Mouse (Mus musculus): Measurements from ENCODE around the gene Svep1. TPM values are rescaled to one million over a fixed set of nuclear protein-coding genes. Genes with fewer than 3 reads are reported as not detected.

Svep1 gene
- polyA plus RNA-seq, 1 experiment from 2014 or later = 4.2 TPM

DNA sequence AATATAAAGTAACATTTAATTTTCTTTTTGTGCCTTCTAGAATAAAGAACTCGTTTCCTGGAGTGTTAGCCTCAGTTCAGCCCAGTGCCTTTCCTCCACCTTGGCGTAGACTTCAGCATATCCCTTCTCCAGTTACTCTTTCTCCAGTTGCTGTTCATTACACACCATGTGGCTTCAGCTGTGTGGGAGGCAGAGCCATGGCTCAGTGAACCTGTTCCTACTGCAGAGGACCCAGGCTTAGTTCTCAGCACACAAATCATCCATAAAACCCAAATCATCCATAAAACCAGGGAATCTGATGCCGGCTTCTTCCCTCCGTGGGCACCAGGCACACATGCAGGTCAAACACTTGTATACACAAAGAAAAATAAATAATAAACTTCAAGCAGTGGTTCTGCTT, 22.8 kb downstream of the Svep1 start:
- no peaks in the 10 kb centered on the region for H3K27me3 ChIP-seq (ENCODE audit: control insufficient read depth, insufficient read depth, low read length)
- peak; percentile 89 for ATAC-seq (ENCODE audit: low FRiP score, low TSS enrichment)
- H3K9ac ChIP-seq (ENCODE audit: low read depth, low read length) = no peak overlapping the region
- WGBS = 50% methylated on average over 4 of the region's 4 CpGs
- 0 out of 2 replicates have a peak, but pooled peaks cover under 1% of the 10 kb centered on the region for H3K4me1 ChIP-seq (ENCODE audit: control insufficient read depth, insufficient read depth, low read length)
- H3K4me2 ChIP-seq (replicated peaks; ENCODE audit: low read depth, low read length) = no peak overlapping the region
- H3K4me3 ChIP-seq (ENCODE audit: low read length) = no peak overlapping the region
- no peak overlapping the region for H3K27ac ChIP-seq (ENCODE audit: low read depth, low read length)
- H3K9me3 ChIP-seq (ENCODE audit: control insufficient read depth, low read length) = no peaks in the 10 kb centered on the region
- no peaks in the 10 kb centered on the region for H3K36me3 ChIP-seq (ENCODE audit: control insufficient read depth, insufficient read depth, low read length)

DNA sequence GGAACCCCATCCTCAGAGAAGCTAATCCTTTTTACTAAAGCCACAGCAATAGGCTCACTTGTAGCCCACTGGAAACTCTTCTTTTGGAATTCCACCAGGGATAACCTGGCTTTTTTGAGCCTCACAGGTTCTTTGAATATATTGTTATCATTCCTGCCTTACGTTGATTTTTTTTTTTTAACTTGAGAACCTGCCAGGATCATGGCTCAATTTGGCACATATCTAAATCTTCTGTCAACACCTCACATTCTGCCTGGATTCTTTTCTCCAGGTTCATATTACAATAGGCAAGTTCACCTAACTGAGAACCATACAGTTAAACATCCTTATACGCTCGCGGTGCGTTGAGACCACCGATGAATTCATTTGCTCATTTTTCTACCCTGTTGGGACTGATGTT, 28.2 kb downstream of the Svep1 start:
- H3K4me2 ChIP-seq (replicated peaks; ENCODE audit: low read depth, low read length) = no peak overlapping the region
- no peaks in the 10 kb centered on the region for H3K36me3 ChIP-seq (ENCODE audit: control insufficient read depth, insufficient read depth, low read length)
- H3K4me1 ChIP-seq (ENCODE audit: control insufficient read depth, insufficient read depth, low read length) = no peaks in the 10 kb centered on the region
- WGBS = 92% methylated on average over 6 of the region's 6 CpGs
- no peaks in the 10 kb centered on the region for H3K9me3 ChIP-seq (ENCODE audit: control insufficient read depth, low read length)
- ATAC-seq (ENCODE audit: low FRiP score, low TSS enrichment) = no peak
- no peak overlapping the region for H3K27ac ChIP-seq (ENCODE audit: low read depth, low read length)
- no peak overlapping the region for H3K4me3 ChIP-seq (ENCODE audit: low read length)
- no peak overlapping the region for H3K9ac ChIP-seq (ENCODE audit: low read depth, low read length)
- no peaks in the 10 kb centered on the region for H3K27me3 ChIP-seq (ENCODE audit: control insufficient read depth, insufficient read depth, low read length)

- no peak for ATAC-seq (ENCODE audit: low FRiP score, low TSS enrichment)
- H3K9ac ChIP-seq (ENCODE audit: low read depth, low read length) = no peak overlapping the region
- no peaks in the 10 kb centered on the region for H3K4me1 ChIP-seq (ENCODE audit: control insufficient read depth, insufficient read depth, low read length)
- H3K4me2 ChIP-seq (replicated peaks; ENCODE audit: low read depth, low read length) = no peak overlapping the region
- H3K27me3 ChIP-seq (ENCODE audit: control insufficient read depth, insufficient read depth, low read length) = no peaks in the 10 kb centered on the region
- H3K27ac ChIP-seq (ENCODE audit: low read depth, low read length) = no peak overlapping the region
- 87% methylated on average over 15 of the region's 15 CpGs for WGBS
- H3K4me3 ChIP-seq (ENCODE audit: low read length) = no peak overlapping the region
- H3K9me3 ChIP-seq (ENCODE audit: control insufficient read depth, low read length) = no peaks in the 10 kb centered on the region
- no peaks in the 10 kb centered on the region for H3K36me3 ChIP-seq (ENCODE audit: control insufficient read depth, insufficient read depth, low read length)
These were observed 29.4 kb downstream of the Svep1 start for GRCm38 (mm10) chr4:58177256-58177655.

DNA sequence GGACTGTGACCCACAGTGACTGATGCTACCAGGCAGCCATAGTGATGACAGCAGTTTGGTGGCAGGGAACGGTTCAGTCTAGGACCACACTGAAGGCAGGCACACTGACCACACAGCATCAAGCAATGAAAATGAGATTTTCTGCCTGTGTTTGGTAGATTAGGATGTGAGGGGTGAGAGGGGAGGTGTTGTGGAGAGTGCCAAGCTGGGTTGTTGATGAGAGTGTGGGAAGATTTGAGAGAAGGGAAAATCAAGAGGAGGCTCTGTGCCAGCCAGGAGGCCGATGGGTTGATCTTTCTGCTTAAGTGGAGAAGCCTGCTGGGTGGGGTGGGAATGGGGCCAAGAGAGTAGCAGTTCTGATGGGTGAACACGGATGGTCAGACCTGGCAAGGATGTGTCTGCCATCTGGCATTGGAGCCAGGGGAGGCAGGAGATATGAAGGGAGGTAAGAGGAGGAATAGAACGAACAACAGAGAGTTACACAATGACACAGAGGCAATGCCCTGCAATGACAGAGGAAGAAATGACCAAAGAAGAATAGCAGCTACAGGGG, 32.1 kb downstream of the Svep1 start:
- Histone ChIP-seq H3K4me3 (ENCODE audit: low read length) (no peak overlapping the region), H3K4me1 (ENCODE audit: control insufficient read depth, insufficient read depth, low read length) (no peaks in the 10 kb centered on the region), H3K4me2 (replicated peaks; ENCODE audit: low read depth, low read length) (no peak overlapping the region), H3K36me3 (ENCODE audit: control insufficient read depth, insufficient read depth, low read length) (no peaks in the 10 kb centered on the region), H3K9me3 (ENCODE audit: control insufficient read depth, low read length) (no peaks in the 10 kb centered on the region), H3K27me3 (ENCODE audit: control insufficient read depth, insufficient read depth, low read length) (no peaks in the 10 kb centered on the region), H3K27ac (ENCODE audit: low read depth, low read length) (no peak overlapping the region), H3K9ac (ENCODE audit: low read depth, low read length) (no peak overlapping the region)
- no peak for ATAC-seq (ENCODE audit: low FRiP score, low TSS enrichment)
- 80% methylated on average over 4 of the region's 4 CpGs for WGBS

DNA sequence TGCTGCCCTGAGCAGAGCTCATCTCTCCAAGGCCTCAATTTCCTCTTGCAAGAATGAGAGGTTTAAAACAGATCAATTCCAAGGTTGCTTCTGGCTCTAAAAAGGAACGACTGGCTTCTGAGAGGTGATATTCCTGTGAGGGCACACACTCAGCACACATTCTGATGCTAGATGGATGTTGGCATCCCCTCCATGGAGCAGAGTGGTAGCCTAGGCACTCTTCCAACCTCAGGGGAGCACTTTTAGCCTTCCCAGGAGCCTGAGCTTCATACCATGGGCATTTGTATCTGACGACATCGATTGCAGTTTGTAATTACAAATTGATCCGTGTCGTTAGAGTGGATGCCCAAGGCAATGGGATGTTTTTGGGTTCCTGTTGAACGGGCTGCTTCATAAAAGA, 33.3 kb downstream of the Svep1 start:
- no peak overlapping the region for H3K4me3 ChIP-seq (ENCODE audit: low read length)
- ATAC-seq (ENCODE audit: low FRiP score, low TSS enrichment) = no peak
- H3K27me3 ChIP-seq (ENCODE audit: control insufficient read depth, insufficient read depth, low read length) = no peaks in the 10 kb centered on the region
- H3K9me3 ChIP-seq (ENCODE audit: control insufficient read depth, low read length) = no peaks in the 10 kb centered on the region
- WGBS = 88% methylated on average over 6 of the region's 6 CpGs
- H3K9ac ChIP-seq (ENCODE audit: low read depth, low read length) = no peak overlapping the region
- H3K27ac ChIP-seq (ENCODE audit: low read depth, low read length) = no peak overlapping the region
- H3K4me1 ChIP-seq (ENCODE audit: control insufficient read depth, insufficient read depth, low read length) = no peaks in the 10 kb centered on the region
- H3K4me2 ChIP-seq (replicated peaks; ENCODE audit: low read depth, low read length) = no peak overlapping the region
- H3K36me3 ChIP-seq (ENCODE audit: control insufficient read depth, insufficient read depth, low read length) = no peaks in the 10 kb centered on the region

- no peaks in the 10 kb centered on the region for H3K36me3 ChIP-seq (ENCODE audit: control insufficient read depth, insufficient read depth, low read length)
- 60% methylated on average over 5 of the region's 5 CpGs for WGBS
- no peak for ATAC-seq (ENCODE audit: low FRiP score, low TSS enrichment)
- H3K4me2 ChIP-seq (replicated peaks; ENCODE audit: low read depth, low read length) = no peak overlapping the region
- H3K27ac ChIP-seq (ENCODE audit: low read depth, low read length) = no peak overlapping the region
- no peak overlapping the region for H3K4me3 ChIP-seq (ENCODE audit: low read length)
- H3K9ac ChIP-seq (ENCODE audit: low read depth, low read length) = no peak overlapping the region
- H3K9me3 ChIP-seq (ENCODE audit: control insufficient read depth, low read length) = no peaks in the 10 kb centered on the region
- H3K27me3 ChIP-seq (ENCODE audit: control insufficient read depth, insufficient read depth, low read length) = no peaks in the 10 kb centered on the region
- H3K4me1 ChIP-seq (ENCODE audit: control insufficient read depth, insufficient read depth, low read length) = no peaks in the 10 kb centered on the region
These were observed 36.2 kb downstream of the Svep1 start for GRCm38 (mm10) chr4:58170430-58170829.

DNA sequence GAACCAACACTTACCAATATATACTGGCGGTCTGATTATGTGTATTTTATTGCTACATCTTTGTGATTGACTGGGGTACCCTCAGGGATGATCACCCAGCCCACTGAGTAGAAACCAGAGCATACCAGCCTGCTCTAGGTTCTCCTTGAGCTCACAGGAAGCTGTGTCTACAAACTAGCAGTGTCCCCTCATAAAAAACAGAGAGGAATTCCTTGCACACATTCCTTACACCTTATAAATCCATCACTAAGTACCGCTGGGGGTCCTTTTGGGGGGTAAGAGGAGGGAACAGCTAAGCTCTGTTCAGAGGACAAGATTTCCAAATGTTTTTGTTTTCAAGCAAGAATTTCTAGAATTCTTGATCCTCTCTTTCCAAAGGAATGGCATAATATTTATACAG, 36.7 kb downstream of the Svep1 start:
- WGBS = 62% methylated on average over 2 of the region's 2 CpGs
- Histone ChIP-seq H3K4me2 (replicated peaks; ENCODE audit: low read depth, low read length) (no peak overlapping the region), H3K27ac (ENCODE audit: low read depth, low read length) (peak overlapping the region; percentile 59; the same call in 1 of the 2 replicates), H3K36me3 (ENCODE audit: control insufficient read depth, insufficient read depth, low read length) (no peaks in the 10 kb centered on the region), H3K4me1 (ENCODE audit: control insufficient read depth, insufficient read depth, low read length) (no peaks in the 10 kb centered on the region), H3K4me3 (ENCODE audit: low read length) (no peak overlapping the region), H3K27me3 (ENCODE audit: control insufficient read depth, insufficient read depth, low read length) (no peaks in the 10 kb centered on the region), H3K9ac (ENCODE audit: low read depth, low read length) (no peak overlapping the region), H3K9me3 (ENCODE audit: control insufficient read depth, low read length) (no peaks in the 10 kb centered on the region)
- 0 out of 2 replicates have a peak, but pooled peaks have one; percentile 60 for ATAC-seq (ENCODE audit: low FRiP score, low TSS enrichment)

DNA sequence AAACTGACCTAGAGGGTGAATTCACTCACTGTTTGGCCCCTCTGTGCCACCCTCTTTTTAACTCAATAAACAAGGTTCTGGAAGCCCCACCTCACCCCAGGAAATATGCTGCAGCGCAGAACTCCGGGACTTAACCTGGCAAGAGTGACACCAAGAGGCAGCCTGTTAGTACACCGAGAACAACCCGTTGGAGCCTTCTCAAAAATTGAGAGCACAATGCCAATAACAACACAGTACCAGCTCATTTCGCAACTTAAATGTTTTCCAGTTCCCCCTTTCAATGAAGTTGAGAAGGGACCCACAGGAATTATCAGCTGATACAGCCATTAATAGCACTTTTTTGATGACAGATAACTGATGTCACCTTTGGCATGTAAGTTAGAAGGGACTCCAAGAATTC, 38.3 kb downstream of the Svep1 start:
- no peaks in the 10 kb centered on the region for H3K9me3 ChIP-seq (ENCODE audit: control insufficient read depth, low read length)
- no peak overlapping the region for H3K4me2 ChIP-seq (replicated peaks; ENCODE audit: low read depth, low read length)
- 87% methylated on average over 5 of the region's 5 CpGs for WGBS
- H3K27me3 ChIP-seq (ENCODE audit: control insufficient read depth, insufficient read depth, low read length) = no peaks in the 10 kb centered on the region
- H3K27ac ChIP-seq (ENCODE audit: low read depth, low read length) = no peak overlapping the region
- no peak overlapping the region for H3K9ac ChIP-seq (ENCODE audit: low read depth, low read length)
- H3K4me3 ChIP-seq (ENCODE audit: low read length) = no peak overlapping the region
- ATAC-seq (ENCODE audit: low FRiP score, low TSS enrichment) = no peak
- no peaks in the 10 kb centered on the region for H3K36me3 ChIP-seq (ENCODE audit: control insufficient read depth, insufficient read depth, low read length)
- H3K4me1 ChIP-seq (ENCODE audit: control insufficient read depth, insufficient read depth, low read length) = no peaks in the 10 kb centered on the region

- 81% methylated on average over 7 of the region's 7 CpGs for WGBS
- Histone ChIP-seq H3K4me2 (replicated peaks; ENCODE audit: low read depth, low read length) (no peak overlapping the region), H3K9me3 (ENCODE audit: control insufficient read depth, low read length) (no peaks in the 10 kb centered on the region), H3K9ac (ENCODE audit: low read depth, low read length) (no peak overlapping the region), H3K4me3 (ENCODE audit: low read length) (no peak overlapping the region), H3K4me1 (ENCODE audit: control insufficient read depth, insufficient read depth, low read length) (no peaks in the 10 kb centered on the region), H3K36me3 (ENCODE audit: control insufficient read depth, insufficient read depth, low read length) (no peaks in the 10 kb centered on the region), H3K27ac (ENCODE audit: low read depth, low read length) (no peak overlapping the region), H3K27me3 (ENCODE audit: control insufficient read depth, insufficient read depth, low read length) (no peaks in the 10 kb centered on the region)
- ATAC-seq (ENCODE audit: low FRiP score, low TSS enrichment) = no peak
These were observed 40.9 kb downstream of the Svep1 start for GRCm38 (mm10) chr4:58165711-58166110.
